27 mouse cellular contexts compared by ENCODE assay signal in genomic region chr19:30902290-30902689, GRCm38 (mm10).
DNase-seq lines count a peak whose midpoint lies in the region; ATAC-seq and TF ChIP-seq lines count a peak whose summit lies in the region.
"Had no signal": no experiment of that assay in that cellular context is flagged by ENCODE, and none has a peak within 500 bp of the region (broad histone marks: within the 10 kb centered on the region; RNA-seq: fewer than 3 reads in every experiment).

No protein-coding gene starts in this region.

- no peaks in the 10 kb centered on the region for H3K9me3 ChIP-seq in kidney, postnatal 0 days (replicated peaks; ENCODE audit: low read length)
- H3K9me3 ChIP-seq in midbrain, postnatal 0 days (ENCODE audit: low read length): no peaks in the 10 kb centered on the region
- H3K9me3 ChIP-seq in midbrain, embryonic 10.5 days (replicated peaks): no peaks in the 10 kb centered on the region
- no peaks in the 10 kb centered on the region for H3K9me3 ChIP-seq in ES-E14 (ENCODE audit: control insufficient read depth, insufficient read depth, low read depth, low read length)
- H3K9me3 ChIP-seq: embryonic facial prominence, embryonic 15.5 days; heart, embryonic 13.5 days; hindbrain, embryonic 13.5 days; limb, embryonic 15.5 days; neural tube, embryonic 12.5 days had no signal

- no peak overlapping the region for H3K4me3 ChIP-seq in kidney, postnatal 0 days (replicated peaks; ENCODE audit: low read depth, low read length)
- H3K4me3 ChIP-seq in midbrain, postnatal 0 days (ENCODE audit: low read depth, low read length): no peak overlapping the region
- H3K4me3 ChIP-seq in midbrain, embryonic 10.5 days: no peak overlapping the region
- H3K4me3 ChIP-seq in ES-E14 (ENCODE audit: insufficient read depth in 1 of 2, low read depth in 1 of 2, low read length in 2 of 2, poor library complexity in 1 of 2, severe bottlenecking in 1 of 2): no peak overlapping the region
- no peak overlapping the region for H3K4me3 ChIP-seq in bone marrow macrophage, adult 2 months (ENCODE audit: insufficient read depth, low read length)
- H3K4me3 ChIP-seq: embryonic facial prominence, embryonic 15.5 days; heart, embryonic 13.5 days; hindbrain, embryonic 13.5 days; limb, embryonic 15.5 days; megakaryocyte, embryonic 14.5 days; neural tube, embryonic 12.5 days had no signal

- H3K9ac ChIP-seq in kidney, postnatal 0 days (ENCODE audit: low read depth, low read length): no peak overlapping the region
- H3K9ac ChIP-seq in midbrain, postnatal 0 days (replicated peaks; ENCODE audit: low read length, poor library complexity, severe bottlenecking): no peak overlapping the region
- no peak overlapping the region for H3K9ac ChIP-seq in ES-E14 (ENCODE audit: insufficient read depth, low read depth, low read length, poor library complexity, severe bottlenecking)
- H3K9ac ChIP-seq: embryonic facial prominence, embryonic 15.5 days; heart, embryonic 13.5 days; hindbrain, embryonic 13.5 days; limb, embryonic 15.5 days; neural tube, embryonic 12.5 days had no signal

- no peak overlapping the region for H3K27ac ChIP-seq in kidney, postnatal 0 days
- no peak overlapping the region for H3K27ac ChIP-seq in midbrain, postnatal 0 days (ENCODE audit: low read depth, low read length)
- no peak overlapping the region for H3K27ac ChIP-seq in midbrain, embryonic 10.5 days (replicated peaks)
- H3K27ac ChIP-seq in ES-E14 (ENCODE audit: insufficient read depth, low read depth, low read length, poor library complexity, severe bottlenecking): no peak overlapping the region
- no peak overlapping the region for H3K27ac ChIP-seq in bone marrow macrophage, adult 2 months (ENCODE audit: insufficient read depth, low read depth, low read length)
- H3K27ac ChIP-seq: embryonic facial prominence, embryonic 15.5 days; heart, embryonic 13.5 days; hindbrain, embryonic 13.5 days; limb, embryonic 15.5 days; neural tube, embryonic 12.5 days had no signal

- no peak overlapping the region for H3K4me2 ChIP-seq in kidney, postnatal 0 days (ENCODE audit: low read length)
- H3K4me2 ChIP-seq in midbrain, postnatal 0 days (ENCODE audit: low read depth, low read length, poor library complexity, severe bottlenecking): no peak overlapping the region
- H3K4me2 ChIP-seq: embryonic facial prominence, embryonic 15.5 days; heart, embryonic 13.5 days; hindbrain, embryonic 13.5 days; limb, embryonic 15.5 days; neural tube, embryonic 12.5 days had no signal

- TF ChIP-seq CTCF in kidney, postnatal 0 days (IDR thresholded peaks at IDR 0.05; ENCODE audit: low read depth): peak; percentile 23; the same call in 1 of the 2 replicates
- peak; percentile 13; the same call in 1 of the 2 replicates for TF ChIP-seq CTCF in midbrain, postnatal 0 days (IDR thresholded peaks at IDR 0.05)
- peak; percentile 22; the same call in 1 of the 2 replicates for TF ChIP-seq CTCF in bone marrow macrophage, adult 2 months (IDR thresholded peaks at IDR 0.05; ENCODE audit: low read depth, low read length)

- in situ Hi-C loops in ES-E14 (cut with MboI; ENCODE audit: low sequenced_read_pairs in 2 of 2, unreplicated experiment in 2 of 2): no loop called here

- ATAC-seq in kidney, postnatal 0 days (replicated peaks; ENCODE audit: low FRiP score, low read depth): no peak
- no peak for ATAC-seq in midbrain, postnatal 0 days (ENCODE audit: low FRiP score)
- ATAC-seq: activated CD4-positive, CD25-positive, alpha-beta regulatory T cell, adult 4 months; forebrain, embryonic 14.5 days had no signal

- no peak for TF ChIP-seq POLR2A in bone marrow macrophage, adult 2 months (IDR thresholded peaks at IDR 0.05; ENCODE audit: borderline replicate concordance, low read depth, low read length)

- H3K36me3 ChIP-seq in kidney, postnatal 0 days (ENCODE audit: insufficient read depth, low read length): no peaks in the 10 kb centered on the region
- no peaks in the 10 kb centered on the region for H3K36me3 ChIP-seq in midbrain, postnatal 0 days (ENCODE audit: insufficient read depth, low read length)
- H3K36me3 ChIP-seq in midbrain, embryonic 10.5 days: no peaks in the 10 kb centered on the region
- H3K36me3 ChIP-seq in ES-E14 (ENCODE audit: control insufficient read depth, insufficient read depth, low read length, poor library complexity, severe bottlenecking): no peaks in the 10 kb centered on the region
- H3K36me3 ChIP-seq: embryonic facial prominence, embryonic 15.5 days; heart, embryonic 13.5 days; hindbrain, embryonic 13.5 days; limb, embryonic 15.5 days; neural tube, embryonic 12.5 days had no signal

- H3K4me1 ChIP-seq in kidney, postnatal 0 days (replicated peaks; ENCODE audit: insufficient read depth, low read length): no peaks in the 10 kb centered on the region
- no peaks in the 10 kb centered on the region for H3K4me1 ChIP-seq in midbrain, postnatal 0 days (ENCODE audit: insufficient read depth, low read length)
- no peaks in the 10 kb centered on the region for H3K4me1 ChIP-seq in midbrain, embryonic 10.5 days
- no peaks in the 10 kb centered on the region for H3K4me1 ChIP-seq in ES-E14 (ENCODE audit: control insufficient read depth in 2 of 2, insufficient read depth in 2 of 2, low read length in 2 of 2, poor library complexity in 1 of 2)
- no peaks in the 10 kb centered on the region for H3K4me1 ChIP-seq in bone marrow macrophage, adult 2 months (ENCODE audit: control insufficient read depth, insufficient read depth, low read length)
- H3K4me1 ChIP-seq: embryonic facial prominence, embryonic 15.5 days; heart, embryonic 13.5 days; hindbrain, embryonic 13.5 days; limb, embryonic 15.5 days; megakaryocyte, embryonic 14.5 days; neural tube, embryonic 12.5 days had no signal

- no peak for DNase-seq in kidney, postnatal 0 days (ENCODE audit: low spot score)
- DNase-seq in kidney, postnatal 36 days: no peak
- no peak for DNase-seq in midbrain, postnatal 0 days (ENCODE audit: low spot score)
- DNase-seq in midbrain, embryonic 10.5 days (ENCODE audit: low spot score): no peak
- peak; percentile 3 for DNase-seq in ES-E14 (ENCODE audit: low read depth, low spot score)
- DNase-seq in embryo, embryonic 10.5 days (ENCODE audit: low spot score): no peak
- DNase-seq in layer of hippocampus, postnatal 14 days (ENCODE audit: low spot score in 2 of 2): no peak
- DNase-seq: adrenal gland, postnatal 10 days; B cell, adult 2 months; cerebellum, adult 8-10 months; kidney, adult 2 months; kidney, postnatal 10 days; left cerebral cortex, postnatal 4 days; lung, adult 18-20 months; lung, postnatal 36 days; midbrain, embryonic 14.5 days; right cerebral cortex, postnatal 4 days had no signal

- H3K27me3 ChIP-seq in kidney, postnatal 0 days (ENCODE audit: insufficient read depth, low read length): no peaks in the 10 kb centered on the region
- no peaks in the 10 kb centered on the region for H3K27me3 ChIP-seq in midbrain, postnatal 0 days (ENCODE audit: insufficient read depth, low read length)
- no peaks in the 10 kb centered on the region for H3K27me3 ChIP-seq in midbrain, embryonic 10.5 days (ENCODE audit: low read depth, poor library complexity, severe bottlenecking)
- H3K27me3 ChIP-seq: CH12.LX; embryonic facial prominence, embryonic 15.5 days; heart, embryonic 13.5 days; hindbrain, embryonic 13.5 days; limb, embryonic 15.5 days; megakaryocyte, embryonic 14.5 days; neural tube, embryonic 12.5 days had no signal

TF ChIP-seq in ES-E14, 5 proteins besides CTCF, POLR2A, EP300 and RAD21:
- TF ChIP-seq ZC3H11A (IDR thresholded peaks at IDR 0.05; ENCODE audit: borderline replicate concordance, low read depth, low read length) (0 out of 2 replicates have a peak, but pooled peaks have one; percentile 57), HCFC1 (IDR thresholded peaks at IDR 0.05; ENCODE audit: borderline replicate concordance, insufficient read depth, low read length) (no peak), ZNF384 (IDR thresholded peaks at IDR 0.05; ENCODE audit: low read depth, low read length) (no peak), MAFK (IDR thresholded peaks at IDR 0.05; ENCODE audit: insufficient read depth, low read depth, low read length) (no peak), CHD2 (IDR thresholded peaks at IDR 0.05; ENCODE audit: low read depth, low read length) (no peak)
